Mouse (Mus musculus) ZHBTc4 (cell line): ENCODE results near the gene Galns.

ENCODE experiments used
- DNase-seq: peaks from one replicate; pipeline ENCODE4 v3.0.0-alpha.2; 2011; ENCODE audit warnings: low read depth, low spot score

Galns gene

GRCm38 (mm10) chr8:122568881-122569309 lies 42.4 kb downstream of the Galns start:
- peak; percentile 22 for DNase-seq

- no peak for DNase-seq
These were observed 43.2 kb downstream of the Galns start for GRCm38 (mm10) chr8:122568109-122568504.

DNA sequence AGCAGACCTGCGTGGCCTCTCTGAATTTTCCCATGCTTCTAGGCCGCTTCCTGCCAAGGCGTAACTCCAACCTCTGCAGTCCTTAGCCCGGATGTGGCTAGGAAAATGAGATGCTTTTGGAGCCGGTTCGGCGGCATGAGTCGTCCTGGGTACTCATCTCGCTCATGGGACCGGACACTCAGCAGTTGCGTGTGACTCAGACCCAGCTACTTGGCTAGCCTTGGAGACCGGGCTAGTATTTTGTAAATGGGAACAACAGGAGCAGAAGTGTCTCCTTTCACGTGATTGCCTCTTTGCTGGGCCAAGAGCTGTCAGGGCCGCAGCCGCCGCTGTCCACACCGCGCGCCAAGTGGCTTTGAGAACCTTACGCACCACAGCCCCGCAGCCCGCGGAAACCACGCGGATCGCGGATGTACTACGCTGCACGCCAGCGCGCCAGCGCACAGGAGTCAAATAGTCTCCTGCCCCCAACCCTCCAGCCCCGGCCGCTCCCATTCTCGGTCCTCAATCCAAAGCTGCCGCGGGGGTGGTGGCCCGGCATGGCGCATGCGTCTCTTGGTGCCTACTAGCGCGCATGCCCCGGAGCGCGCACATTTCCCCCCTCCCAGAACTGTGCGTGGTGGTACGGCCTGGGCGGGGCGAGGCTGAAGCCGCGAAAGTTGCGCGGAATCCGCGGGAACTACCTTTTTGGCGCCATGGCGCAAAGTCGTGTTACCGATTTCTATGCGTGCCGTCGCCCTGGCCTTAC lies 43.7 kb downstream of the Galns start, which contains the start of gene Cdt1:
Gene Cdt1, plus strand, starts transcription at position 655 of the 748 bp plus-strand sequence.
- DNase-seq: peak; percentile 99

GRCm38 (mm10) chr8:122566766-122567165 lies 44.5 kb downstream of the Galns start:
- DNase-seq: peak; percentile 52

DNA sequence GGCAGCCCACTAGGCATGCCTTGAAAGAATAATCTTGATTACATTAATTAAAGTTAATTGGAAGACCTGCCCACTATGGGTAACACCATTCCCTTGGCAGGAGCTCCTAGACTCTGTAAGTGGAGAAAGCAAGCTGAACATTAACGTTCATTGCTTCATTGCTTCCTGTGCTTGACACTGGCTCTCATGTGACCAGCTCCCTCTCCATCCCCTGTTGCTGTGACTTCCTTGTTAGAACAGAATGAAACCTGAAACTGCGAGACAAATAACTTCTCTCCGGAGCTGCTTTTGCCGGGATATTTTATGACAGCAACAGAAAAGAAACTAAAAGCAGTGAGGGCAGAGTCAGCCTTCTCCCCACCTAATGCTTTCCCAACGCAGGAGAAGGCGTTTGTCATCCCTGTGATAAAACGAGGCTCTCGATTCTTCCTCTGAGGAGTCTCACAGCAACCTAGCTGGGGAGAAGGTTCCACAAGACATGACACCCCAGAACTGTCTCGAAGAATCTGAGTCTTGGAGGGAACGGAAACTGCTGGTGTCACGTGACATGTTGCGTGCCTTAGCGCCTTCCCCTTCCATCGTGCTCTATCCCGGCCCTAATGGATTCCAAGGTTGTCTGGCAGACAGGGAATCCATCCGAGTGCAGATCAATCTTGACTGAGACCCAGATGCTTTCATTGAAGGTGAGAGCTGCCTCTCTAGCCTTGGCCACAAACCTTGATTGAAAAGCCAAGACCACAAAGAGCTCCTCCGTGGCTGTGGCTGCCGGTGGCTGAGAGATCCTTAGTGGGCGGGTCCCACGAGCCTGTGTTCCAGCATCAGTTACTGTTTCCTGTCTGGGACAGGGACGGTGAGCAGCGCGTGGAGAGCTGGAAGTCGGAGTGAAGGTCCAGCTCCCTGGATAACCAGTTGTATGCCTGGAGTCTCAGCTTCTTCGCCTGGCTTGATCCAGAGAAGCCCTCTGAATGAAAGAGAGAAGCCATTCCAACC lies 46.6 kb downstream of the Galns start:
- peak; percentile 85 for DNase-seq

DNA sequence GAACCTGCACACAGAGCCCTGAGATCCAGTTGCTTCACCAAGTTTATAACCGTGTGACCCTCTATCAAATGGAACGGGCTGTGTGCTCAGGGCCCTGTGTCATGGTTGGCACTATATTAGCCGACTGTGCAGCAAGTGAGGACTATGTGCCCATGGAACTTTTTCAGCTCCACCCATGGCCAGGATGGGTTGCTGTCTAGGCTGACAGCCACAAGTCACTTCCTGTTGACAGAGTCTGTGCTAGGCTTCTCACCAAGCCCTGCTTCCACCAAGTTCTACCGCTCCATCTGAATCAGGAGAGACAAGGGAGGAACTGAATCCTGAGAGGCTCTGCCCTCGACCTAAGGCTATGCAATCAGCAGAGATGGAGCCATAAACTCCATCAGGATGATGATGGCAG lies 50.1 kb downstream of the Galns start:
- no peak for DNase-seq

DNA sequence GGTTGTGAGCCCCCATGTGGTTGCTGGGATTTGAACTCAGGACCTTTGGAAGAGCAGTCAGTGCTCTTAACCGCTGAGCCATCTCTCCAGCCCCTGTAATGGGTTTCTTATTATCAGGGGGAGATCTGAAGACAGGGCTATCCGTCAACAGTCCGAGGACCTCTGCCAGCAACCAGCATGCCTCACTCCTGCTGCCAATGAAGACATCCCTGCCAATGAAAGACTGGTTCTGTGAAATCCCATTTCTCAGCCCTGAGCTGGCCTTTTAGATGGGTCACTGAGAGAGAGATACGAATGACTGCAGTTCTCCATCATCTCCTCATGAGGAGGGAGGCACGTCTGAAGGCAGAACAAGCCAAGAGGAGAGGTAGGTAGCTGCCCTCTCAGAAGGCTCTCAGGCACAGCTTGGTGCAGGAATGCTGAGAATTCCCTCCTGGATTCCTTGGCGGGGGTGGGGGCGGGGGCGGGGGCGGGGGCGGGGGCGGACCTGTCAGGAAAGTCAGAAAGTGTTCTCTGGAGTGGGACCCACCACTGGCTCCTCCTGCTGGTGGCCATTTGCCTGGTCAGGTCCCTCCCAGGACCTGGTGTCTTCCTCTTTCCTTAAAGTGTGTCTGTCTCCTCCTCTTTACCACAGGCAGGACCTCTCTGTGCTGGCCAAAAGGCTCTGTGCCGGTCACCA lies 52.5 kb downstream of the Galns start:
- DNase-seq: peak; percentile 90

GRCm38 (mm10) chr8:122557248-122558038 lies 53.8 kb downstream of the Galns start:
- peak; percentile 87 for DNase-seq

DNA sequence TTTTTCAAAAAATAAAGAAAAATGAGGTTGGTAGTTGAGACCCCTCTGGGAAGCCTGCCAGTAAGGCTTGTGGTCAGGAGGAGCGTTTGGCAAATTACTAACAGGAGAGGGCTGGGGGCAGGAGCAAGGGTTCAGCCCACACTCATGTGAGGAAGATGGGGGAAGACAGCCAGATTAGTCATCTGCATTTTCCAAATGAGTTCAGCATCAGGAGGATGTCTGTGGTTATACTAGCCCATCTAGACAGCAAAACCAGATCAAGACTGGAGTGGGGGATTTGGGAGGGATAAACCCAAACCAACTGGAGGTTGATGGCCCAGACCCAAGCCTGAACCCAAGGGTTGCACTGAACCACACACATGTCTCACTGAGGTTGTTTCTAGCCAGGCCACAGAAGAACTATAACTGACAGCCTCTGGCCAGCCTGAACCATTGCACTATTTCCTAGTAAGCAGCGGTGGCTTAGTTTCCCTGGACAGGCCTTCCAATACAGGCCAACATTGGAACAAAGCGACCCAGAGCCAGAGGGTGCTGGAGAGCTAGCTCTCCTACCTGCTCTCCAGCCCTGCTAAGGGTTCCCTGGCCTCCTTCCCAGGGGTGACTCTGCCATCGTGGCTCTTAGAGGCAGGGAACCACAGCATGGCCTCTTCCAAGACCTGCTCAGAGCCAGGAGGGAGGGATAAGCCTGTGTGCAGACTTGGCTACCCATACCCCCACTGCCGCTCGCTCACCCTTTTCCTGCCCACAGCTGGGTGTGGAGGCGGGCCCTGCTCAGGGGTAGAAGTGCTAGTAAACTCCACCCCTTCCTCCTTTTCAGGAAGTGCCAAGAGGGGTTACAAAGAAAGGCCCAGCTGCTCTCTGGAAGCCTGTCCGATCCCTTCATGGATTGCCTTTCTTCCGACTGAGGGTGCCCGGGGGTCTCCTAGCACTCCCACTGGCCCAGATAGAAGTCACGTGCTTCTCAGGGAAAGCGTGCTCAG lies 54.9 kb downstream of the Galns start:
- peak; percentile 79 for DNase-seq

- DNase-seq: no peak
These were observed 56.5 kb downstream of the Galns start for GRCm38 (mm10) chr8:122554786-122555185.

DNA sequence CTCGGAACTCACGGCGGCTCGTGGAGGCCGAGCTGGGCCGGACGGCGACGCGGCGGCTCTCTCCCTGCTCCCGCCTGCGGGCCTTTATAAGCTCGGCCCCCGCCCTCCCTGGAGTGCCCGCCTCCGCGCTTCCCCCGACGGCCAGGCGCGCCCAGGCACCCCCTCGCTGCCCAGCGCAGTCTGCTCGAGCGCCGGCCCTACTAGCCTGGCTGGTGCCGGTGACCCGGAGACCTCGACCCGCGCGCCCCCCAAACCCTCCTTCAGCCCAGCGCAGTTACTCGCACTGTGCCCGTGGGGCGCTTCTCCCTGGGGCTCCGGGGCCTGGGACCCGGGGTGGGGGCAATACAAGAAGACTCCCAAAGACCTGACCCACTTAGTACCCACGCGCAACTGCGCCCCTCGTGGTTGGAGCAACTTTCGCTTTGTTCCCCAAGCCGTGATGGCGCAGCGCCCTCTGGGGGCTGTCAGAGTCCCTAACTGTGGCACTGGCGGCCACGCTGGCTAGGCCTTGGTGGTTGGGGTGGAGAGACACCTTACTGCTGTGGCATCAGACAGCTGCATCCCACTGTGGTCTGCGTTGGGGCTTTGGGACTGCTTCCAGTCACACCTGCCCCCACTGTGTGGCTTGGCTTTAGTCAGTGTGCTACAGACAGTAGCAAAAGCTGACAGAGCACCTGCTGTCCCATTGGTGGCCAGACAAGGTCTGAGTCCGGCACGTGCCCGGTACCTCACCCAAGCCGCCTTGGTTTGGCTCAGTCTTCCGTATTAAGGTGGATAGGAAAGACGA lies 59.8 kb downstream of the Galns start, which contains the start of gene Piezo1:
Gene Piezo1, minus strand, starts transcription at position 65 of the 787 bp plus-strand sequence.
- peak; percentile 95 for DNase-seq

GRCm38 (mm10) chr8:122550995-122551264 lies 60.3 kb downstream of the Galns start:
- DNase-seq: no peak

- peak; percentile 72 for DNase-seq
These were observed 60.8 kb downstream of the Galns start for GRCm38 (mm10) chr8:122550234-122550994.

- DNase-seq: no peak
These were observed 62.3 kb downstream of the Galns start for GRCm38 (mm10) chr8:122548891-122549439.

- DNase-seq: no peak
These were observed 62.9 kb downstream of the Galns start for GRCm38 (mm10) chr8:122548331-122548730.

DNA sequence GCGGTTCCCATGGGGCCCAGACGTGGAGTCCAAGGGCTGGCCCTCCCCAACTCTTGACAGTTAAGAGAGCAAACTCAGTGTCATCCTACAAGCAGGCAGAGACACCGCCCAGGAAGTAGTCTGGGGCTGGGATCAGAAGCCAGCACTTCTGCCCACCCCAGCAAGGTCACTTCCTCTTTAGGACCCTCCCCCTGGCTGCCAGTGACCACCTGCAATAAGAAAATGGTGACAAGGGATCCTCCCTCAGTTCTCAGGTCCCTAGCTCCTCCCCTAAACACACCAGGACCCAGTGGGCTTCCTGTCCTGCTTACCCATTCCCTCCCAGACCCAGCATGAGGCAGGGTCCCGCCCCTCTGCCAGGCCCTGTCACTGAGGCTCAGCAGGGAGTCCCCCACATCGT lies 63.4 kb downstream of the Galns start:
- peak; percentile 75 for DNase-seq

DNA sequence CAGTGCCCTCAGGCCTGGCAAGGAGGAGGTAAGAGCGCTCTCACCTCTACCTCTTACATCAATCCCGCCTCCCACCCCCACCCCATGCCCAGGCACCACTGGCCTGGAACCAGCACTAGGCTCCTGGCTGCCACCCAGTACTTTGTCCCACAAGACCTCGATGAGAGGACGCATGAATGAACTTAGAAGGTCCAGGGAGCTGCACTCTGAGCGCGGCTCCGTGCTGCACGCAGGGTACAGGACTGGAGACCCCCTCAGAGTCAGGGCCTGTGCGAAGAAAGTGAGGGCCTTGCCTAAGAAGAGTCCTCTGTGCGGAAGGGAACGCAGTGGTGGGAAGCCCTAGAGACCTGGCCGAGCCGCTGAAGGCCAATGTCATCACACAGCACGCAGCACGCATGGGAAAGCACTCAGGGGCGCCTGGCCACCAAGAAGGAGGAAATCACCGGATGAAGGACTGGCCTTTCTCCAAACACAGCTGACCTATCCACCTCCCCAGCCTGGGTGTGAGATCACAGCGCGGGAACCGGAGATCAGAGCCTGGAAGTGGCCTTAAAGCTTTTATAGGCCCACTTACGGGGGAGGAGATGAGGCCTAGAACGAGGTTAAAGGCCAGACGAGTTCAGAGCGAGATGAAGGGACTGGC lies 64.3 kb downstream of the Galns start:
- DNase-seq: no peak
